Mouse (Mus musculus): ENCODE results near the gene Abtb2.

DNA sequence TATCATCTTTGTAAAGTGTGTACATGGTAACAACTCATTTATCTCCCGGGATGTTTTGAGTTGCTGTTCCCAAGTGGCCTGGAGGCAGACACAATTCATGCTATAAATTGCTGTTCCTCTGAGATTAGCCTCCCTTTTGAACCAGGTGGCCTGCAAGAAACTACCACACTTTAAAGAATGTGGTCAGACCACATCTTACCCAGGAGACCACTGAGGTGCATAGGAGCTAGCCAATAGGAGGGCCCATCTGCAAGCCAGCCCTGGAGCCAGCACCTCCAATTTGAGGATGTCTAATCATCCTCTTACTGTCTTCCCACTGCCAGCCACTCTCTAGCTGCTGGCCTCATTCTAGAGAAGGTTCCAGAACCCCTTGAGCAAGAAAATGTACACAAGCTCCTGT lies 35.4 kb downstream of the Abtb2 start:
- TF ChIP-seq GATA1 (IDR thresholded peaks at IDR 0.05; ENCODE audit: borderline replicate concordance, low read length) = no peak
- no peak for TF ChIP-seq CTCF (IDR thresholded peaks at IDR 0.05; ENCODE audit: low read depth, low read length)
